Mouse (Mus musculus) stomach, postnatal 0 days (tissue): ENCODE measurements around the gene Arid1b.

Experiments used
- CTCF ChIP-seq: IDR thresholded peaks from 2 replicates; pipeline ENCODE4 v1.5.1; 2016; ENCODE audit warnings: antibody characterized with exemption, low read depth, mild to moderate bottlenecking, moderate library complexity
- EP300 ChIP-seq: optimal IDR thresholded peaks from 2 replicates; pipeline ENCODE3; 2016; ENCODE audit warnings: antibody characterized with exemption

GRCm38 (mm10) chr17:5377151-5377929, 383.2 kb downstream of the Arid1b start:
- TF ChIP-seq CTCF, result no peak
- no peak for TF ChIP-seq EP300
